Mouse (Mus musculus): ENCODE measurements around the gene Olfr855. TPM values are rescaled to one million over a fixed set of nuclear protein-coding genes. Genes with fewer than 3 reads are reported as not detected.

Olfr855 gene
- polyA plus RNA-seq, 1 experiment from 2014 or later: not detected

DNA sequence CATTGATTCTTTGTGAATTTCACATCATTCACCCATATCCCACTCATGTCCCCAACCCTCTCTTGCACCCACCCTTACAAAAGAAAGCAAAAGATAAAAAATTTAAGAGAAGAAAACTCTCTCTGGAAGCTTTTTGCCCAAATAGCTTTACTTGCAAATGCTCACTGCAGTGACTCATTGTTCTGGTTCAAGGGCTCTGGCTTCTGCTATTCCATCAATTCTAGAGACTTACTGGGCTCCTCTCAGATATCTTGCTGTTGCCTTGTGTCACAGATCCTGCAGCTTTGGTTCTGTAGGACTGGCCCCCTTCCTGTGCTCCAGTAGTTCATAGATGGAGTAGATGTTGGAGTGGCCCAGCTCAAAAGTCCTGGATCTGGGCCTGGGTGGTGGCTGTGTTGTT lies 47.2 kb downstream of the Olfr855 start:
- H3K9me3 ChIP-seq (ENCODE audit: control insufficient read depth, low read length): no peaks in the 10 kb centered on the region
- no peak for DNase-seq (ENCODE audit: low spot score)
- H3K27ac ChIP-seq (replicated peaks): no peak overlapping the region
- no peak overlapping the region for H3K4me3 ChIP-seq (ENCODE audit: low read depth, low read length)
- H3K27me3 ChIP-seq (ENCODE audit: control insufficient read depth, insufficient read depth, low read length): no peaks in the 10 kb centered on the region
- no peaks in the 10 kb centered on the region for H3K4me1 ChIP-seq (replicated peaks; ENCODE audit: control insufficient read depth, insufficient read depth)
- no peak overlapping the region for H3K4me2 ChIP-seq (replicated peaks; ENCODE audit: low read depth)
- TF ChIP-seq CTCF (IDR thresholded peaks at IDR 0.05; ENCODE audit: low read depth) (no peak), EP300 (optimal IDR thresholded peaks at IDR 0.05) (no peak)
- H3K36me3 ChIP-seq (ENCODE audit: control insufficient read depth, insufficient read depth, low read length): 0 out of 2 replicates have a peak, but pooled peaks cover 3% of the 10 kb centered on the region
- ATAC-seq (ENCODE audit: low FRiP score, low TSS enrichment): no peak
- no peak overlapping the region for H3K9ac ChIP-seq (ENCODE audit: low read length)

Other genes with a start within 250 kb of the Olfr855 start
- not detected in 2 replicates for gene Olfr845, start 246.2 kb upstream of the Olfr855 start, polyA plus RNA-seq (2015; fragmentation: Nextera tagmentation; extraction: Ambion mirVana)
- not detected in 2 replicates for gene Olfr846, start 218.6 kb upstream of the Olfr855 start, polyA plus RNA-seq (2015; fragmentation: Nextera tagmentation; extraction: Ambion mirVana)
- not detected in 2 replicates for gene Olfr847, start 203.9 kb upstream of the Olfr855 start, polyA plus RNA-seq (2015; fragmentation: Nextera tagmentation; extraction: Ambion mirVana)
- gene Olfr849, start 142.4 kb upstream of the Olfr855 start, polyA plus RNA-seq (2015; fragmentation: Nextera tagmentation; extraction: Ambion mirVana): not detected in 2 replicates
- not detected in 2 replicates for gene Olfr850, start 104.4 kb upstream of the Olfr855 start, polyA plus RNA-seq (2015; fragmentation: Nextera tagmentation; extraction: Ambion mirVana)
- not detected in 2 replicates for gene Olfr851, start 89.3 kb upstream of the Olfr855 start, polyA plus RNA-seq (2015; fragmentation: Nextera tagmentation; extraction: Ambion mirVana)
- not detected in 2 replicates for gene Olfr853, start 41.5 kb upstream of the Olfr855 start, polyA plus RNA-seq (2015; fragmentation: Nextera tagmentation; extraction: Ambion mirVana)
- not detected in 2 replicates for gene Olfr854, start 15.2 kb upstream of the Olfr855 start, polyA plus RNA-seq (2015; fragmentation: Nextera tagmentation; extraction: Ambion mirVana)
- 9.0 and 9.9 TPM in 2 replicates for gene Zfp317, start 39.5 kb downstream of the Olfr855 start, polyA plus RNA-seq (2015; fragmentation: Nextera tagmentation; extraction: Ambion mirVana)
- not detected in 2 replicates for gene Olfr857, start 126.8 kb downstream of the Olfr855 start, polyA plus RNA-seq (2015; fragmentation: Nextera tagmentation; extraction: Ambion mirVana)
- not detected in 2 replicates for gene Olfr58, start 197.7 kb downstream of the Olfr855 start, polyA plus RNA-seq (2015; fragmentation: Nextera tagmentation; extraction: Ambion mirVana)
- gene Olfr859, start 222.3 kb downstream of the Olfr855 start, polyA plus RNA-seq (2015; fragmentation: Nextera tagmentation; extraction: Ambion mirVana): not detected in 2 replicates